Mouse (Mus musculus) urinary bladder, adult 18-20 months (tissue): ENCODE results near the gene Zc3h12c.

ENCODE experiments used
- DNase-seq, 2 experiments: peaks; one replicate each; pipeline ENCODE4 v3.0.0; 2022; ENCODE audit warnings: low spot score in 2 of 2, mixed read lengths in 2 of 2

The Zc3h12c gene

DNA sequence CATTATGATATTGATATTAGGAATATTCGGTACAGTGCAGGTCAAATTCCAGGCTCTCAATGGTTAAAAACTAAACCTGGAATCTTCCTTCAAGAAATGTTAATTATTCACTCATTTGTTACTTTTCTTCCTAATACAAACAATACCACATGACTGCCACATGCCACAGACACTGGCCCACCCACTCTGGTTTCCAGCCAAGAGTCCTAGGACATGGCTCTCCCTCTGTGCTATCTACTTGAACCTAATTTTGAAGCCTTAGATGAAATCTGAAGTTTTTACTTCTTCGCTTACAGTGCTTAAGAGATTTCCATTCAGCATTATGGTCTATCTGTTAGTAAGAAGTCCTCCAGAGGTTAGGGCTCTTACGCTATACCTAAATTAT is 2.7 kb downstream of the Zc3h12c start:
- DNase-seq: no peak

DNA sequence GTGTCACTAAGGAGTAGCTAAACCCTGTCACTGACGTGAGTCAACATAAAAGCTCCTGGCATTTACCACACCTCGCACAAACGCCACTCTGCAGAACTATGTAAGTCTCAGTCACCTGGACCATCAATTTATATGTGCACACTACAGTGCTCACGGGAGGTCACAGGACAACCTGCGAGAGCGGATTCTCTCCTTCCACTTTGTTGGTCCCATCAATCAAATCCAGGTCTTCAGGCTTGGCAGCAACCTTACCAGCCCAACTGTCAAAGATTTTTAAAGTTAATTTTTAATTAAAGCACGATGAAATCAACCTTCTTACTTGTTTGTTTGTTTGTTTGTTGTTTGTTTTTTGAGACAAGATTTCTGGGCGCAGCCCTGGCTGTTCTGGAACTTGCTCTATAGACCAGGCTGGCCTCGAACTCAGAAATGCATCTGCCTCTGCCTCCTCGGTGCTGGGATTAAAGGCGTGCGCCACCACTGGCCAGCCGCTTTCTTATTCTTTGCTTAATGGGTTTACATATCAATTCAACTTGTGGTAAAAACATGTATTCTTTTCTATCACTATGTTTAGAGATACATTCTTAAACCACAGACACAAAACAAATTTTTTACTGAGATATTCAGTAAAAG is 3.2 kb downstream of the Zc3h12c start:
- no peak for DNase-seq

DNA sequence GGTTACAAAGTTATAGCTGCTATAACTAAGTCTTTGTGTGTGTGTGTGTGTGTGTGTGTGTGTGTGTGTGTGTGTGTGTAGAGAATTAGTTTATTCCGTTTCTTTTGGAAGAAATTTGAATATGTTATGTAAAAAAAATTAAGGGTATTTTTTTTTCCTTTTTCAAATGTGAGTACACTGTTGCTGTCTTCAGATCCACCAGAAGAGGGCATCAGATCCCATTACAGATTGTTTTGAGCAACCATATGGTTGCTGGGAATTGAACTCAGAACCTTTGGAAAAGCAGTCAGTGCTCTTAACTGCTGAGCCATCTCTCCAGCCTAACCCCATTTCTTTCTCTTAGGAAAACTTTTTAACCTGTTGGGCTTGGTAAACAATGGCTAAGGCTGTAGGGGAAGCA is 7.9 kb downstream of the Zc3h12c start:
- DNase-seq: no peak

DNA sequence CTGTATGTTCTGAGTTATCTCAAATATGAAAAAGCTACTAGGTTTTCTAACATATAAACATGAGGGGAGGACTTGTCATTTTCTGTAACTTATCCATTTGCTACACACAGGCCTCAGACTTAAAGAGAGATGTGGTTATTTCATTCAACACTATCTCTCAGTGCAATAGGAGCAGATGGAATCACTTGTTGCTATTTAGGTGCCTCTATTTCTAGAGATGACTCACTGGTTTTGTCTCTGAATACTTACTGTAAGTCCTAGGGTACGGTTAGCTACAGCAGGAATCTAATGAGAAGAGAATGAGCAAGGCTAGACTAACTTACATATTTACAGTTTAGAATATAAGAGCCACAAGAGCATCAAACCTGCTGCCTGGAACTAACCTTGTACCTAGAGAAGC is 9.8 kb downstream of the Zc3h12c start:
- no peak for DNase-seq

DNA sequence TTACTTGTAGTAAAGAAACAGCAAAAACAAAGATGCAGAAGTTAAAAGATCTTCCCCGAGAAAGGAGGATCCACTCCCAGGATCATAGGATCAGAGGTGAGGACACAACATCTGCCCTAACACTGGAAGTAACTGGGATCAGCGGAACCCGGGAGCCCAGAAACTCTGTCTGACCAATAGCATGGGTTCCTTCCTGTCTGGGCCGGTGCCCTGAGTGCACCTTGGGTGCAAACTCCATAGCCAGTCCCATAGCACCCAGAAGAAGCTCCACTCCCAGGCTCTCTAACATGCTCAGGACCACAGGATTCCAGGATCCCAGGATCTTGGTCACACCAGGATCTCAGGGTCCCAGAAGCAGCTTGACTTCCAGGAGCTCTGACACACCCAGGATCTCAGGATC is 13.0 kb downstream of the Zc3h12c start:
- DNase-seq: no peak

DNA sequence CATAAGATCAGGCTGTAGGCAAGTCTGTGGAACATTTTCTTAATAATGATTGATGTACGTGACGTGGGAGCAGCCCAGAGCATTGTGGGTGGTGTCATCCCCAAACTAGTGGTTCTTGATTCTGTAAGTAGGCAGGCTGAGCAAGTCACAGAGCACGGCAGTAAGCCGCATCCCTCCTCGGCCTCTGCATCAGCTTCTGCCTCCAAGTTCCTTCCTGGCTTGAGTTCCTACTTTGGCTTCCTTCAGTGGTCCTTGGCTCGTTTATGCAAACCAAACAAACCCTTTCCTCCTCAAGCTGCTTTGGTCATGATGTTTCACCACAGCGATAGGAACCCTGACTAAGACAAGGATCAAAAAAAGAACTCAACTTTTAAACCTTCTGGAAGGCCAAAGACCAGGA is 14.1 kb downstream of the Zc3h12c start:
- no peak for DNase-seq

DNA sequence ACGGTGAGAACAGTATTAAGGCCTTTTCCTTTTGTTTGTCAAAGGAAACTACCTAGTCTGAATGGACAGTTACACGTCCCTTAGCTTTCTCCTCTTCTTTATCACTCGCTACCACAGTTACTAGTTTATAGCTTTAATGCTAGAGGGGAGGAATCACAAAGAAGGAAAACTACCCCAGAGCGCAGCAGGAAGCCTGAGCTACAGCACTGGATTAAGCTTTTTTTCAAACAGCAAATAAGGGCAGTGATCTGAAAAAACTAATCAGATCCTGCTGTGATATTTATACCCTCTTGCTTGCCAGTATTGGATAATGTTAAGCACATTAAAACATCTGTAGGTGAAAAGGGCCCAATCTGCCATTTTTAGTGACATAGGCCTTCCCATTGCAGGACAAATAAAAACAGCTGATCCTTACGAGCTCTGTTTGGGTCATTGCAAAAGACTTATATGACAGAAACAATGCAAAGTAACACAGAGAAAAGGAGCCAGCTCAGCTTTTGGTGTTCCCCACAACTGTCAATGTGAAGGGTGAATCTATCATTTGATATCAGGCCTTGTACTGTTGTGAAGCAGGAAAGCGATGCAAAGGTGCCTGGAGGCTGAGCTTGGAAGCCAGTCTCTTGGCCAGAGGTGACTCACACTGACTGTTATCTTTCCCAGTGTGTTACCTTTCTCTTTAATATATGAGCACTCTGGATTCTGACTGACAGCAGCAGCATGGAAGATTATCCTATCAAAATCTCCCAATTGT is 16.1 kb downstream of the Zc3h12c start:
- no peak for DNase-seq

DNA sequence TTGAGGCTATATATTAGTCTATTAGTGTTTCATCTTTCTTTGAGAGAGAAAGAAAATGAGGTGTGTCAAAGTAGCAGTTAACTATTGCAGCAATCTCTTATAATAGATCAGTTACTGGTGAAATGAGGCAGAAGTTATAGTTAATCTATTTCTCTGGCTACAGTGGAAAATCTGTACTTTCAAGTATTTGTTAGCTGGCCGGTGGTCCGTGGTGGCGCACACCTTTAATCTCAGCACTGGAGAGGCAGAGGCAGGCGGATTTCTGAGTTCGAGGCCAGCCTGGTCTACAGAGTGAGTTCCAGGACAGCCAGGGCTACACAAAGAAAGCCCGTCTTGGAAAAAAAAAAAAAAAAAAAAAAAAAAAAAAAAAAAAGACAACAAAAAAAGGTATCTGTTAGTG is 18.6 kb downstream of the Zc3h12c start:
- DNase-seq: no peak

DNA sequence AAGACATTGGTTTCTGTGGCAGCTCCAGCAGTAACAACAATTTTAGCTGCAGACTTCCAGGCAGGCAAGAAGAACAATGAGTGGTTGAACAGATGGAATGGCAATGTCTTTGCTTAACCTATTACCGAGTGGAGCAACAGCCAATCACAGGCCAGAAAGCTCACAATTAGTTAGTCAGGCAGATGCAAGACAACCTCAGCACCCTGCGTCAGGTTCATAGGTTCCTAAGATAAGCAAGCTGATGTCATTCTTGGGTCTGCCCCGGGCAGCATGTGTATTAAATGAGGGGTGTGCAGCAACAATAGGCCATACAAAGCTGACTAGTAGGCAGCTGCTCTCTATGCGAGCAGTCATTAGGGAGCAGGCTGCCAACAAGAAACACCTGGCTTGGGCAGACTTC is 19.1 kb downstream of the Zc3h12c start:
- DNase-seq: no peak

GRCm38 (mm10) chr9:52148831-52149230 is 19.5 kb downstream of the Zc3h12c start:
- no peak for DNase-seq

DNA sequence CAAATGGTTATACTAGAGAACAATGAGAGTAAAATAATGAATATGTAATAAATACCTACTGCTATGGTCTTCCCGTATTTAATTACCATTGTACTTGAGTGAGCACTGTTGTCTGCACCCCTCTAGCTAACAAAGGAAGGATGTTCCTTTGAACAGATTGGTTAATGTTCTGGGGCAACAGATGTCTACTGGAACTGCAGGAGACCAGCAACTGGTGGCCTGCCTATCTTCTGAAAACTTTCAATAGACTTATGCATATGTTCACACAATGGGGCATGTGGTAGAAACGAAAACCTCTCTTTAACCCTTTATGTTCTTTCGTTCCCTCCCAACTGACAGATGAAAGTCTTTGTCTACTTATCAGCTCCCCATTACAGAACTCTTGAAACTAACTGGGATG is 20.1 kb downstream of the Zc3h12c start:
- no peak for DNase-seq

DNA sequence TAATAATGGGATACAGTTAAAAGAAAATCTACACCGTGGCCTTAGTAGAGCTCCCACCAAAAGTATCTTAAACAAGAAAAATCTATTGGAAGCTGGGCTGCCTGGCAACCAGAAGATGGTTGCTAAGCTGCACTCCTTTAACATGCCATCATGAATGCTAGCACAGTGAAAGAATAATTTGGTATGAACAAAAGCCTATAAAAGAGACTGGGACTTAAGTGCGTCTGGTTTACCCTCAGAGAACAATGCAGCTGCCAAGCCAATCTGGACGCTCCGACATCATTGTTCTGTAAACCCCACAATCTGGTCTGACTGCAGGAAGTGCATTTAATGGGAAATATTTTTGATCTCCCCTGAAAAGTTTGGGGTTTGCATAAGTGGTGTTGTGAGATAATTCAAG is 22.1 kb downstream of the Zc3h12c start:
- DNase-seq: no peak

DNA sequence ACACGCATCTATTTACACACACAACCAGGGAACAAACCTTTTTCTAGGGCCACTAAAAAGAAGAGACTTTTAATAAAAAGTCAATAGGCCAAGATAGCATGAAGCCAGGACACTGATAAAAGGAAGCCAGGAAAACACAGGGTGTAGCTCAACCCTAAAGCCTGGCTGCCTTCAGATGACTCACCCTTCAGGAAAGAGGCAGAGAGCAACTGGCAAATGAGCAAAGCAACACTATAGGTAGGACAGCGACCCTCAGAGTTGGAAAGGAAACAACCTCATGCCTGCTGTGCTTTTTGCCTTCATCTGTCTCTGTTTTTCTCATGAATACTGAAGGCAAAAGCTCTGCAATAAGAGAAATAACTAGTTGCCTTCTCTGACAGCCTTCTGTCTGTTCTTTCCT is 35.6 kb downstream of the Zc3h12c start:
- DNase-seq: no peak

DNA sequence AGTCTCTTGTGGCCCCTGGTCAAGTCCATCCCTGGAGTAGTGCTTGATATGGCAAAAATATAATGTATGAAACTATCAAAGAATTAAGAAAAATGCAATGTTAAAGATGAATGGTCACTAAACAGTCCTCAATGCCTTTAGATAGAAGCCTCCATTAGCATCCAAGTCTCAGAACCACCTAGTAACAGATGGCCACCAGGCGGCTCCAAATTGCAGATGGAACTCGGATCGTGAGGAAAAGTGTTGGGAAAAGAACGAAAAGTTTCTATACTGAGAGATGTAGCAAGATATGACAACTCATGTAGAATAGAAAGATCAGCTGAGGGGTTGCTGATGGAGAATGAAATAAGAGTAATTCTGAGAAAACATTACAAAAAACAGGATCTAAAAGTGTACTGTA is 38.0 kb downstream of the Zc3h12c start:
- no peak for DNase-seq

DNA sequence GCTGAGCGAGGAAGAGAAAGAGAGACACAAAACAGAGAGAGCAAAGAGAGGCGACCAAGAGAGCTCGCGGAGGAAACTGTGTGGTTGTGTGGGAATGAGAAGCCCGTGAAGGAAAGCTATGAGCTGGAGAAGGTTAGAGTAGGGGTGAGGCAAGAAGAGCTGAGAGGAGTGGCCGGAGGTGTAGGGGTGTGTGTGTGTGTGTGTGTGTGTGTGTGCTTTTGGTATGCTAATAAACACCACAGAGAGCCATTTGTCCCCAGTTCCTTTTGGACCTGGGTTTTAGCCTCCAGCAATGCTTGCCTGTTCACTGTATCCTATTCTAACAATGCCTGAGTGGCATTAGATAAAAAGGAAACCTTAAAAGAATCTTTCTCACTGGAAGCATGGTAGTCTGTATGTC is 43.1 kb downstream of the Zc3h12c start:
- no peak for DNase-seq

GRCm38 (mm10) chr9:52119212-52119611 is 49.2 kb downstream of the Zc3h12c start:
- DNase-seq: no peak

GRCm38 (mm10) chr9:52113091-52113490 is 55.3 kb downstream of the Zc3h12c start:
- DNase-seq: no peak

DNA sequence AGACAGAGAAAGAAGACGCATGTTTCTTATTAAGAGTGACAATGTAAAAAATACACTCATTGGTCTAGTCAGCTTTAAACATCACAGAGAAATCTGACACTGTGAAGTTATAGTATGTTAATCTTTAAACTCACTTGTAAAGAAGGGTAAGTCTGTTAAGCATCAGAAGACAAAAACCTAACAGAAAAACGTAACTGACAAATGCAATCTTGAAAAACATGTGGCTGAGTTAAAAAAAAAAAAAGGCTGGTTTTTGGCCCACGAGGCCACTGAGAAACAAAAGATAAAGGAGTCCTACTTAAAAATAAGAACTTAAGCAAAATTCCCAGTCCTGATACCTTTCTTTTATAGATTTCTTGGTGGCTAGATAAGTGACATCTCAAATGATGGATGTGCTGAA is 57.6 kb downstream of the Zc3h12c start:
- DNase-seq: no peak

DNA sequence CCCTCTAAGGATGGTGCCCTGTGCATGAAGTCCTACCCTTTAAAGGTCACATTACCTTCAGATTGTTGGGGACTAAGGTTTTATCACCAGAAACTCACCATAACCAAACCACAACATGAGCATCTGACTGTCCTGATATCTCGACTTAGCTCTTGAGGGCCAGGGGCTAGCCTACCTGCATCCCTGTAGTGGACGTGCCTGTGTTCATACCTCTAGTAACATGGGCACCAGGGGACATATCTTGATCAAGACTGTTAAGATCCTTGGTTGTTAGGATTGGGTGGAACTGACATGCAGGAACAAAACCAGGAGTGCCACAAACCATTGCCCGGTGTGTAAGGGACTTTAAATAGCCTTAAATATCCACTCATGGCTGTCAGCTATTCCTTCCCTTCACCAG is 61.2 kb downstream of the Zc3h12c start:
- no peak for DNase-seq

DNA sequence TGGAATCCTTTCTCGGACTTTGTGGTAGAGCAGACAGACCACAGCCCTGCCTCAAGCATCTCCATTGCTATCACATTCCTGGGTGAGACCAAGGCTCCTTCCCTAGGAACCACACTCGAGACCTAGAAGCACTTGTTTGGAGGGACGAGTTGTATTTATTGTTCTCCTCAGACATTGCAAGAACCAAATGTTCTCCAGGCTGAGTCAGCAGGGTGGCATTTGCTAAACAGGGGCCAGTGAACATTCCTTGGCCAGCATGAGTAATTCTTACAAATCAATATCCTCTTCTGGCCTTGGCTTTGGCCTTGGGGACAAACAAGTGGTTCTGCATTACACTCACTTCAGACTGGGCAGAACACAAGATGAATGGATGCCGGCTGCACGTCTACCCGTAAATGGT is 62.9 kb downstream of the Zc3h12c start:
- DNase-seq: no peak

- no peak for DNase-seq
These were observed 64.2 kb downstream of the Zc3h12c start for GRCm38 (mm10) chr9:52104225-52104615.

DNA sequence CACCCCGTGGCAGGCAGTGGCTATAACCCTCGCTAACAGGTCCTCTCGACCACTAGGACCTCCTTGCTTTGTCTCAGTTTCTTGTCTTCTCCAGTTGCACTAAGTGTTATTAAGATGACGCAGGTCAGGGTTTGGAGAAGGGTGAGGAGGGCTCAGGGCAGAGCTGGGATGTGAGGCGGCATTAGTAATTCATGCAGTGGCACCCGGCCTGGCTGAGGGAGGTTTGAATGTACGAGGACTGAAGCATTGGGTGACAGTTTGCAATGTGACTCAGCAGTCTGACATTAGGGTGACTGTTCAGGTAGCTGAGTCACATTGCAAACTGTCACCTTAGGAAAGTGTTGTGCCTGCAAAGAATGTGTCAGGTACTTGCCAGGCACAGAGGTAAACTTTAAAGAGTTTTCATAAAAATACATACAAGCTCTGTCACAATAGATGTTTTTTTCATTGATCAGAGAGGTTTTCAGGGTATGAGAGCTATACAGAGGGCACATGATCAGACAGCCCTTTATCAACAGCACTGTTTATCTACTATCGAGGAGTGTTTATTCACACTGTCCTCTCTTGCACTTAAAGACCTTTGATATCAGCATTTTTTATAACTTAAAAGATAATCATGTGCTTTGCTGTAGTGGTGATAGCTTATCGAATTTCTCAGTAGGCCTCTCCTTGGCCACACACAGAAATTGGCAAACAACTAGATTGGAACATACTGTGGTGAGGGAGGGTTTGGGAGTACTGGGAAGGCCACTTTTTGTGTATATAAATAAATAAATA is 64.7 kb downstream of the Zc3h12c start:
- no peak for DNase-seq
